In the genomic region with DNA sequence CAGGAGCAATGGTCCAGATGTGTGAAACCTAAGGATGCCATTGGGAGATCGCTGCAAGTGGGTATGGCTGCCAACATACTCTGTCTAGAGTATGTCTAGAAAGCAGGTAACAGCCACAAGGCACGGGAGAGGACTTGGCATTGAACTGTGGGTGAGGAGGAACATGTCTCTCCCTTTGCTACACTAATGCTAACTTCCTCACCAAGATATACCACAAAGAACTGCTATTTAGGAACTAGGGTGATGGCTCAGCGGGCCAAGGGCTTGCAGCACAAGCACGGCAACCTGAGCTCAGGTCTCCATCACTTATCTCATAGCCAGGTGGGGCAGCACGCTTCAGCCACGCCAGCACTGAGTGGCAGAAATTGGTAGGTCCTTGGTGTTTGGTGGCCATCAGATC, we compare ENCODE assay signal across 19 mouse cellular contexts. TPM values are rescaled to one million over a fixed set of nuclear protein-coding genes. Genes with fewer than 3 reads are reported as not detected.
A peak's percentile ranks its signal among the peaks of the same experiment; 100 is the strongest.
DNase-seq lines count a peak whose midpoint lies in the region; ATAC-seq and TF ChIP-seq lines count a peak whose summit lies in the region.
"Had no signal": no experiment of that assay in that cellular context is flagged by ENCODE, and none has a peak within 500 bp of the region (broad histone marks: within the 10 kb centered on the region; RNA-seq: fewer than 3 reads in every experiment).

No protein-coding gene starts in this region.

- no peaks in the 10 kb centered on the region for H3K27me3 ChIP-seq in MEL (ENCODE audit: control insufficient read depth in 1 of 2, insufficient read depth in 2 of 2, low read length in 2 of 2)
- no peaks in the 10 kb centered on the region for H3K27me3 ChIP-seq in midbrain, embryonic 11.5 days (ENCODE audit: control insufficient read depth, insufficient read depth, low read length)
- no peaks in the 10 kb centered on the region for H3K27me3 ChIP-seq in midbrain, embryonic 14.5 days (ENCODE audit: control insufficient read depth, insufficient read depth, low read length)
- H3K27me3 ChIP-seq: forebrain, embryonic 13.5 days; hindbrain, embryonic 12.5 days; Patski had no signal

- H3K4me2 ChIP-seq in midbrain, embryonic 11.5 days: no peak overlapping the region
- H3K4me2 ChIP-seq in midbrain, embryonic 14.5 days (ENCODE audit: low read length): no peak overlapping the region
- H3K4me2 ChIP-seq: forebrain, embryonic 13.5 days; hindbrain, embryonic 12.5 days had no signal

- no peaks in the 10 kb centered on the region for H3K79me2 ChIP-seq in MEL (ENCODE audit: control insufficient read depth, insufficient read depth, low read length, poor library complexity)

- H3K4me1 ChIP-seq in MEL (ENCODE audit: control insufficient read depth in 1 of 2, insufficient read depth in 2 of 2, low read length in 2 of 2): peaks cover 24 to 46% of the 10 kb centered on the region in 2 experiments
- no peaks in the 10 kb centered on the region for H3K4me1 ChIP-seq in midbrain, embryonic 11.5 days (ENCODE audit: control insufficient read depth, insufficient read depth, low read length)
- no peaks in the 10 kb centered on the region for H3K4me1 ChIP-seq in midbrain, embryonic 14.5 days (ENCODE audit: control insufficient read depth, insufficient read depth, low read length)
- H3K4me1 ChIP-seq: embryonic facial prominence, embryonic 10.5 days; forebrain, embryonic 13.5 days; hindbrain, embryonic 12.5 days had no signal

- TF ChIP-seq EP300 in MEL (IDR thresholded peaks at IDR 0.05; ENCODE audit: low read depth in 1 of 2, low read length in 2 of 2): peak in 1 of 2 experiments; percentile 29; a peak in 2 of 4 replicates

- no peak for TF ChIP-seq RAD21 in MEL (IDR thresholded peaks at IDR 0.05; ENCODE audit: low read depth, low read length)

- peak; percentile 61 for ATAC-seq in megakaryocyte, adult 5-6 weeks (ENCODE audit: poor library complexity, severe bottlenecking)
- ATAC-seq in midbrain, embryonic 11.5 days (ENCODE audit: low FRiP score): no peak
- ATAC-seq in midbrain, embryonic 14.5 days (ENCODE audit: low FRiP score, low TSS enrichment): no peak
- ATAC-seq: activated CD4-positive, CD25-positive, alpha-beta regulatory T cell, adult 4 months; forebrain, embryonic 13.5 days; forebrain, postnatal 0 days; hindbrain, embryonic 16.5 days had no signal

- H3K4me3 ChIP-seq in MEL (ENCODE audit: control insufficient read depth in 1 of 2, insufficient read depth in 1 of 2, low read depth in 2 of 2, low read length in 2 of 2): peak overlapping the region in 1 of 2 experiments; percentile 20; a peak in 1 of 4 replicates
- H3K4me3 ChIP-seq in left cerebral cortex, adult 2 months: no peak overlapping the region
- no peak overlapping the region for H3K4me3 ChIP-seq in midbrain, embryonic 11.5 days (ENCODE audit: low read depth, low read length)
- no peak overlapping the region for H3K4me3 ChIP-seq in midbrain, embryonic 14.5 days (replicated peaks; ENCODE audit: low read depth, low read length)
- H3K4me3 ChIP-seq: embryonic facial prominence, embryonic 10.5 days; forebrain, embryonic 13.5 days; heart, embryonic 13.5 days; hindbrain, embryonic 12.5 days had no signal

- H3K9me3 ChIP-seq in MEL (replicated peaks; ENCODE audit: insufficient read depth, low read length): no peaks in the 10 kb centered on the region
- no peaks in the 10 kb centered on the region for H3K9me3 ChIP-seq in midbrain, embryonic 11.5 days (ENCODE audit: control insufficient read depth, low read length)
- H3K9me3 ChIP-seq in midbrain, embryonic 14.5 days (ENCODE audit: control insufficient read depth, low read length): no peaks in the 10 kb centered on the region
- H3K9me3 ChIP-seq: embryonic facial prominence, embryonic 10.5 days; forebrain, embryonic 13.5 days; heart, embryonic 13.5 days; hindbrain, embryonic 12.5 days had no signal

- 84% methylated on average over 6 of the region's 6 CpGs for WGBS in midbrain, embryonic 11.5 days
- 93% methylated on average over 6 of the region's 6 CpGs for WGBS in midbrain, embryonic 14.5 days

- peak overlapping the region; percentile 78 for H3K27ac ChIP-seq in MEL (ENCODE audit: control insufficient read depth, low read depth, low read length)
- no peak overlapping the region for H3K27ac ChIP-seq in left cerebral cortex, adult 2 months
- no peak overlapping the region for H3K27ac ChIP-seq in midbrain, embryonic 11.5 days (ENCODE audit: low read depth, low read length)
- H3K27ac ChIP-seq in midbrain, embryonic 14.5 days (replicated peaks; ENCODE audit: low read depth, low read length): no peak overlapping the region
- H3K27ac ChIP-seq: embryonic facial prominence, embryonic 10.5 days; forebrain, embryonic 13.5 days; hindbrain, embryonic 12.5 days had no signal

- intact Hi-C loops in left cerebral cortex, adult 2 months (cut with DNase I): no loop called here

- peak overlapping the region; percentile 41 for H3K9ac ChIP-seq in MEL (ENCODE audit: control insufficient read depth, low read depth, low read length, poor library complexity, severe bottlenecking)
- H3K9ac ChIP-seq in midbrain, embryonic 11.5 days (ENCODE audit: low read length): no peak overlapping the region
- no peak overlapping the region for H3K9ac ChIP-seq in midbrain, embryonic 14.5 days (replicated peaks; ENCODE audit: low read length)
- H3K9ac ChIP-seq: forebrain, embryonic 13.5 days; forebrain, postnatal 0 days; heart, embryonic 13.5 days; hindbrain, embryonic 12.5 days had no signal

- no peak for TF ChIP-seq POLR2A in MEL (IDR thresholded peaks at IDR 0.05; ENCODE audit: control insufficient read depth in 1 of 2, insufficient read depth in 1 of 2, low read depth in 1 of 2, low read length in 2 of 2, poor library complexity in 1 of 2)

- H3K36me3 ChIP-seq in MEL (ENCODE audit: control insufficient read depth in 1 of 2, insufficient read depth in 2 of 2, low read length in 2 of 2): peaks cover 0 to 29% of the 10 kb centered on the region in 2 experiments; a peak in 2 of 4 replicates
- H3K36me3 ChIP-seq in midbrain, embryonic 11.5 days (ENCODE audit: control insufficient read depth, insufficient read depth, low read length): no peaks in the 10 kb centered on the region
- H3K36me3 ChIP-seq in midbrain, embryonic 14.5 days (ENCODE audit: control insufficient read depth, insufficient read depth, low read length): no peaks in the 10 kb centered on the region
- H3K36me3 ChIP-seq: embryonic facial prominence, embryonic 10.5 days; heart, embryonic 13.5 days; hindbrain, embryonic 12.5 days had no signal

- no peak for TF ChIP-seq CTCF in MEL (IDR thresholded peaks at IDR 0.05 in 2 of 3, conservative IDR thresholded peaks at IDR 0.05 in 1 of 3; ENCODE audit: control insufficient read depth in 1 of 3, insufficient read depth in 1 of 3, low read depth in 2 of 3, low read length in 3 of 3, poor library complexity in 1 of 3, severe bottlenecking in 1 of 3)
- no peak for TF ChIP-seq CTCF in left cerebral cortex, adult 2 months (IDR thresholded peaks at IDR 0.05)

- peak; percentile 45 for DNase-seq in lung, postnatal 36 days
- no peak for DNase-seq in lung, postnatal 4 days
- DNase-seq in MEL (ENCODE audit: low read depth, low spot score): peak; percentile 72
- DNase-seq in left cerebral cortex, adult 2 months (ENCODE audit: extremely low spot score in 1 of 2, low spot score in 2 of 2): no peak
- no peak for DNase-seq in midbrain, embryonic 11.5 days (ENCODE audit: low spot score, missing footprints)
- no peak for DNase-seq in midbrain, embryonic 14.5 days
- DNase-seq: cerebellum, adult 11-12 months; cerebellum, adult 9-11 months; cerebellum, postnatal 36 days; forebrain, postnatal 0 days; gastrocnemius, postnatal 14 days had no signal

TF ChIP-seq in MEL, 35 proteins besides CTCF, POLR2A, EP300 and RAD21:
- TF ChIP-seq ZNF384 (IDR thresholded peaks at IDR 0.05; ENCODE audit: low read depth, low read length): no peak
- 0 out of 2 replicates have a peak, but pooled peaks have one; percentile 9 for TF ChIP-seq TCF12 (IDR thresholded peaks at IDR 0.05; ENCODE audit: low read depth, low read length)

RNA-seq across cellular contexts. Expression of a gene that starts 41.6 kb away (rescaled TPM):
- 4.5 and 4.7 TPM in 2 replicates for total RNA-seq in MEL (2012; rRNA removed)
- polyA plus RNA-seq in MEL (2012; ENCODE audit: insufficient read depth in 1 of 2, insufficient read length in 2 of 2, low read depth in 1 of 2, low replicate concordance in 2 of 2, missing spikeins in 1 of 2): 1 to 10 TPM in 1 of 2 experiments, not detected in 1; 4.3 TPM
- 22.9 and 25.3 TPM in 2 replicates for total RNA-seq in megakaryocyte, adult 5-6 weeks (2015)
- 27.8 and 32.9 TPM in 2 replicates for total RNA-seq in megakaryocyte, adult 5-6 weeks (2017)
- total RNA-seq in left cerebral cortex, adult 2 months (2021): 10 to 100 TPM; 18.0 to 19.4 TPM
- polyA plus RNA-seq in midbrain, embryonic 11.5 days (2014; fragmentation: Nextera tagmentation; extraction: Ambion mirVana): 121 and 133 TPM in 2 replicates
- 33.9 and 57.4 TPM in 2 replicates for polyA plus RNA-seq in midbrain, embryonic 14.5 days (2014; fragmentation: Nextera tagmentation; extraction: Ambion mirVana)

Comparison
In these comparisons a context has a peak if more than half of its experiments do, and no peak if none do; other contexts are left out.
1. DNase-seq: peak in lung, postnatal 36 days (single experiment) and MEL (single experiment); none in lung, postnatal 4 days (0 of 2), left cerebral cortex, adult 2 months (0 of 2), midbrain, embryonic 11.5 days (single experiment) and midbrain, embryonic 14.5 days (single experiment).